ENCODE assay signal across 8 mouse cellular contexts in genomic region chr5:64149184-64150127, GRCm38 (mm10). TPM values are rescaled to one million over a fixed set of nuclear protein-coding genes. Genes with fewer than 3 reads are reported as not detected.
DNase-seq lines count a peak whose midpoint lies in the region; ATAC-seq and TF ChIP-seq lines count a peak whose summit lies in the region.

No protein-coding gene starts in this region.

- TF ChIP-seq CTCF in spleen, adult 2 months (IDR thresholded peaks at IDR 0.05; ENCODE audit: extremely low read depth, insufficient read depth, insufficient read length, insufficient replicate concordance) = no peak

- no peaks in the 10 kb centered on the region for H3K36me3 ChIP-seq in spleen, adult 2 months (ENCODE audit: control insufficient read depth, insufficient read depth, low read length)
- no peaks in the 10 kb centered on the region for H3K36me3 ChIP-seq in liver, embryonic 11.5 days (ENCODE audit: control insufficient read depth, insufficient read depth, low read length)

- H3K4me2 ChIP-seq in liver, embryonic 11.5 days = peak overlapping the region; percentile 85

- H3K9ac ChIP-seq in liver, embryonic 11.5 days (ENCODE audit: low read depth, low read length) = peak overlapping the region; percentile 52

- no peaks in the 10 kb centered on the region for H3K27me3 ChIP-seq in spleen, adult 2 months (ENCODE audit: control insufficient read depth, insufficient read depth, low read length)
- no peaks in the 10 kb centered on the region for H3K27me3 ChIP-seq in liver, embryonic 11.5 days (replicated peaks; ENCODE audit: control insufficient read depth, insufficient read depth, low read length)

- 7% methylated on average over 17 of the region's 17 CpGs for WGBS in spleen, adult 2 months
- WGBS in liver, embryonic 11.5 days = 9% methylated on average over 17 of the region's 17 CpGs

- no peaks in the 10 kb centered on the region for H3K9me3 ChIP-seq in liver, embryonic 11.5 days (ENCODE audit: control insufficient read depth, low read length)

- TF ChIP-seq POLR2A in spleen, adult 2 months (IDR thresholded peaks at IDR 0.05; ENCODE audit: low read depth, low read length) = no peak

- no peak overlapping the region for H3K27ac ChIP-seq in spleen, adult 2 months (ENCODE audit: insufficient read depth, low read length)
- H3K27ac ChIP-seq in liver, embryonic 11.5 days (ENCODE audit: low read depth, low read length) = peak overlapping the region; percentile 52; the same call in 1 of the 2 replicates

- peaks cover 6% of the 10 kb centered on the region; the same call in 1 of the 2 replicates for H3K4me1 ChIP-seq in spleen, adult 2 months (ENCODE audit: control insufficient read depth, insufficient read depth, insufficient read length)
- H3K4me1 ChIP-seq in liver, embryonic 11.5 days (replicated peaks; ENCODE audit: control insufficient read depth, insufficient read depth, low read length) = peaks cover 10% of the 10 kb centered on the region

- DNase-seq in embryo, embryonic 10.5 days (ENCODE audit: low spot score) = peak; percentile 15
- no peak for DNase-seq in embryo, embryonic 10 days (ENCODE audit: low spot score)
- DNase-seq in spleen, adult 2 months (ENCODE audit: low read depth in 1 of 2, low spot score in 2 of 2) = peak in 1 of 2 experiments; percentile 34
- no peak for DNase-seq in spleen, postnatal 14 days (ENCODE audit: low spot score in 2 of 2)
- DNase-seq in liver, embryonic 11.5 days (ENCODE audit: low spot score) = no peak
- peak; percentile 42 for DNase-seq in thymus, postnatal 25 days
- no peak for DNase-seq in ovary, postnatal 10 days (ENCODE audit: low spot score)
- no peak for DNase-seq in right cerebral cortex, adult 2 months (ENCODE audit: low spot score in 2 of 2)

- ATAC-seq in liver, embryonic 11.5 days (replicated peaks; ENCODE audit: low FRiP score) = peak; percentile 93

- H3K4me3 ChIP-seq in spleen, adult 2 months (ENCODE audit: extremely low read depth, insufficient read depth, insufficient read length) = peak overlapping the region; percentile 24
- peak overlapping the region; percentile 43 for H3K4me3 ChIP-seq in liver, embryonic 11.5 days (ENCODE audit: low read depth, low read length)

RNA-seq across cellular contexts. Expression of gene Tbc1d1, which starts 6.6 kb away (rescaled TPM):
- 16.8 and 24.1 TPM in 2 replicates for polyA plus RNA-seq in spleen, adult 2 months (2012; rRNA removed)
- 25.6 and 25.9 TPM in 2 replicates for polyA plus RNA-seq in liver, embryonic 11.5 days (2014; fragmentation: Nextera tagmentation; extraction: Ambion mirVana)

RNA-seq across cellular contexts. Expression of gene Pgm2, which starts 56.7 kb away (rescaled TPM):
- polyA plus RNA-seq in spleen, adult 2 months (2012; rRNA removed) = 4.4 and 5.8 TPM in 2 replicates
- polyA plus RNA-seq in liver, embryonic 11.5 days (2014; fragmentation: Nextera tagmentation; extraction: Ambion mirVana) = 54.4 and 60.3 TPM in 2 replicates

Comparison
In these comparisons a context has a peak if more than half of its experiments do, and no peak if none do; other contexts are left out.
1. DNase-seq: peak in embryo, embryonic 10.5 days (single experiment) and thymus, postnatal 25 days (single experiment); none in embryo, embryonic 10 days (single experiment), spleen, postnatal 14 days (0 of 2), liver, embryonic 11.5 days (single experiment), ovary, postnatal 10 days (single experiment) and right cerebral cortex, adult 2 months (0 of 2).